Mouse (Mus musculus): ENCODE measurements around the gene Mphosph9. TPM values are rescaled to one million over a fixed set of nuclear protein-coding genes. Genes with fewer than 3 reads are reported as not detected.

Mphosph9 gene
- polyA plus RNA-seq, 1 experiment from 2014 or later, result 21.2 TPM

DNA sequence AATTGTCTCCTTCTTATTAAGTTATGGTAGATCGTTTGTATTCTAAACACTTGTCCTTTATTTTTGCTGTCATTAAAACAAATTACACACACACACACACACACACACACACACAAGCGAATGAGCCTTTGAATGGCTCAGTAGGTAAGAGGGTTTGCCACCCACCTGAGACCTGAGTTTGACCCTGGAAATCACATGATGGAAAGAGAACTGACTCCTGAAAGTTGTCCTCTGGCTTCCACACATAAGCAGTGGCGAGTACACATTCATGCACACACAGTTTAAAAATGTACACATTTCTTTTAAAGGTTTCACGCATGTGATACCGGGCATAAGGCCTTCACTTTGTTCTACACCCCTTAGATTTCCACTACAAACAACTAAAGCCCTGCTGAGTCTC is 57.5 kb downstream of the Mphosph9 start:
- no peak for DNase-seq (ENCODE audit: low spot score)

DNA sequence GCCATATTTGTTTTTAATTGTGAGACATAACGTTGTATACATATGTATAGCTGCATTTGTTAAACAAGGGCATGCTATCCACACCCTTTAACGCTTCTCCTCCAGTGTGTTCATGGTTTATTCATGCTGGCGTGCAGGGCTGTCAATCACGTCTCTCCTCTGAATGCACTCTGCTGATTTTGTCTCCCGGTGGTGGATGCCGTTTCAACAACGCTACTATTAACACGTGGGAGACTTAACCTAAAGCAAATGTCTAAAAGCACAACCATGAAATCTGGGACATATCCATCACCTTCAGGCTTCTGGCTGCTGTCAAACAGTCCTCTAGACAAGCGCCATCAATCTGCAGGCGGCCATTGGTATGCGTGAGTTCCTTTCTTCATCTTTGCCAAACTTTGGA is 58.1 kb downstream of the Mphosph9 start:
- DNase-seq (ENCODE audit: low spot score), result no peak

DNA sequence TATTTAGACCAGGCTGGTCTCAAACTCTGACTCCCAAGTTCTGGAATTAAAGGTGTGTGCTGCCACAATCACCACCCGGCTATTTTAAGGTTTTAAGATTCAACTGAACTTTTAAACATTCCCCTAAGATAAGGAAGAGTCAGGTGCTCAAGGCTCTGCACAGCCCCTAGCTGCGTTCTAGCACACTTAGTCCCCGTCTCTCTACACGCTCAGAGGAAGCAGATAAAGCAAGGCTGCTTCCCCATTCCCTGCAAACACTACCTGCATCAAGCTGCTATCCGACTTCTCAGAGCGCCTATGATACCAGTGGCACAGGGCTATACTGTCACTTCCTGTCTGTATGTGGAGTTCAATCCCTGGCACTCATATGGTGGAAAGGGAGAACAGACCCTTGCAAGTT is 60.1 kb downstream of the Mphosph9 start:
- DNase-seq (ENCODE audit: low spot score), result no peak

DNA sequence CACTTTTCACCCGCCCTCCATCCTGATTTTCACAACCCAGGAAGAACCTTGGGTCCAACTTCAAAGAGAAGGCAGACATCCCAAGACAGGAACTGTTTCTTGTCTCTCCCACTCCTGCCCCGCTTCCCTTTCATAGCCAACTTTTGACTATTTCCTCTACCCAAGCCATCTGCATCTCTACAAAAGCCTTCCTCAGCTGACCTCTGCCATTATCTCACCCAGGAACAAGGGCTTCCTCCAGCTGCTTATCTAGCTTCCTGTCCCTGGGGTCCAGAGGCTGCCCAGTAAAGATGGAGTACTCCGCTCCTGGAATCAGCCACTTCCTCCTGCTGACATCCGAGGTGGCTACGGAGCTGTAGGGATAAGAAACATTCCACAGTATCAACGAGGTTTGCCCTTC is 61.0 kb downstream of the Mphosph9 start:
- DNase-seq (ENCODE audit: low spot score), result no peak

DNA sequence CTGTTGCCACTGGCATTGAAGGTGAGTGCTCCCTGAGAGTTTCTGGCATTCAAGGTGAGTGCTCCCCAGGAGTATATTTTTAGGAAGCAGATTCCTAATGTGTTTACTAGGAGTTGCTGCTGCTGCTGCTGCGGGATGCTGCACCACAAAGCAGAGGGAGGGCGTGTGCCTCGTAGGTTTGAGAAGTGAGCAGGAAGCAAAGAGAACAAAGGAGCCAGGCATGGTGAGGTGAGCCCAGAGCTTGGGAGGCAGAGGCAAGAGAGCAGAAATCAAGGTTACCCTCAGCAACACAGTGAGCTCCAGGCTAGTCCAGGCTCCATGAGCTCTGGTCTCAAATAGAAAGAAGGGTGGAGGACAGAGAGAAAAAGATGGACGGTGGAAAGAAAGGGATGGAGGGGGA is 64.5 kb downstream of the Mphosph9 start:
- DNase-seq (ENCODE audit: low spot score), result no peak

DNA sequence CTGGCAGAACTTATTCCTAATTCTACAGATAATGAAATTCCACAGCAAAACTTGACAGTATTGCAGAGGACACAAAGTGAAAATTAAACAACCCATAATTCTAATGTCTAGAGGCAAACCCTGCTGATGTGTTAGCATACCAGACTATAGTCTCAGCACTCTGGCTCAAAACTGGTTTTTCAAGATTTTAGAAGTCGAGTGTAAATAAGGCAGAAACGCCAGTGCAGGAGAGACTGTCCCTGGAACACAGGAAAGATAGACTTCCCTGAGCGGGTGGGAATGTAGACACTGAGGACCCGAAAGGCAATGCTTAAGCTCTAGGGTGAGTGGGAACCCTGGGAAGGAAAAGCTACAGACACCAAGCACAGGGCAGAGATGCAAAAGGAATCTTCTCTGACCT is 65.7 kb downstream of the Mphosph9 start:
- no peak for DNase-seq (ENCODE audit: low spot score)

DNA sequence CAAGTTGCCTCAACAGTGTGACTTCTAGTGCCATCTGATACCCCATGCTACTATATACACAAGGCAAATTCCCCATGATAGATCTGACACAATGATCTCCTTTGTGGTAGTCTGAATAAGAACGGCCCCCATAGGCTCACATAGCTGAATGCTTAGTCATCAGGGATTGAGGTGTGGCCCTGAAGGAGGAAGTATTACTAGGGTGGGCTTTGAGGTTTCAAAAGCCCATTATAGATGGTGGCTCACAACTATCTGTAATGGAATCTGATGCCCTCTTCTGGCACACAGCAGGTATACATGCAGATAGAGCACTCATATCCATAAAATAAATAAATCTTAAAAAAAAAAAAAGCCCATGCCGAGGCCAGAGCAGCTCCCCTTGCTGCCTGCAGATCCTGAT is 68.6 kb downstream of the Mphosph9 start:
- DNase-seq (ENCODE audit: low spot score), result peak; percentile 49

DNA sequence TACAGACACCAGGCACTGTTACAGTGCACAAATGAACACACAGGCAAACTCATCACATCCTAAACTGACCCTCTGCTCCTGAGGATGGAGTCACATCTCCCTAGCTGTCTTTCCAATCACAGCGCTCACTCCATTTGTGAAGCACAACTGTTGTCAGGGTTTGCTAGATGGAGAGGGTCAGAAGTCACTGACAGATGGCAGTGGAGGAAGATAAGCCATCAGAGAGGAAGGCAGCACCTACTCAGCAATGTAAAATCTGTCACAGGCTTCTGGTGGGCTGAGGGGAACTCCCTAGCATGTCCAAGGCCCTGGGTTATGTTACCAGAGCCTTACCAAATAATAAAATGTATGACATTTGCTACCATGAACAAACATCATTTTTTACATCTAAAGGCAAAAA is 69.7 kb downstream of the Mphosph9 start:
- no peak for DNase-seq (ENCODE audit: low spot score)

DNA sequence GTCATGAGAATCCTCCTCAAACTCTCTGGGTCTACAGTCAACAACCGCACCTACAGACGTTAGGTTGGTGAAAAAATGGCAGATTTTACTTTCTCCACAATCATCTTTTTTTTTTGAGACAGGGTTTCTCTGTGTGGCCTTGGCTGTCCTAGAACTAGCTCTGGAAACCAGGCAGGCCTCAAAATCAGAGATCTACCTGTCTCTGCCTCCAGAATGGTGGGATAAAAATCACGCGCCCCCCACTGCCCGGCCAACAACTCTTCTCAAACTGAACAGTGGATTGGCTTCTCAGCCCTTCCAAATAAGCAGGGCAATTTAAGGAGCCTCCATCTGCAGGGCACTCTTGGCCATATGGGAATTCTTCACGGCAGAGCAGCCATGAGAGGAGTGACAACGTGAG is 72.6 kb downstream of the Mphosph9 start:
- DNase-seq (ENCODE audit: low spot score), result no peak

DNA sequence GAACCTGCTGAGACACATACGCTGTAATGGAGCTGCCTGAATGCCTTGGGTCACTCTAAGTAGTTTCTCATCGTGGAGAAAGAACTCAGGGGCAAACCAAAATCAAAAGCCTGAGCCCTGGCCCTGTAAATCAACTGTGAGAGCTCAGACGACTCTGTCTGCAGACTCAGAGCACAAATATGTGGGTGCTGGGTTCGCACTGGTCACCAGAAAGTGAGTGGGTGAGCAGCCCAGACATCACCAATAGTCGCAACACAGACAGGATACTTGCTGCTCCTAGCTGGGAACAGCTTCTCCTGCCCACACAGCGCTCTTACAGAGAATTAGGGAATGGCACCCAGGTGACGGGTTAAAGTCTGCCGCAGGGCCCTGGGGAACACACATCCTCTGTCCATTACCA is 74.2 kb downstream of the Mphosph9 start:
- no peak for DNase-seq (ENCODE audit: low spot score)

DNA sequence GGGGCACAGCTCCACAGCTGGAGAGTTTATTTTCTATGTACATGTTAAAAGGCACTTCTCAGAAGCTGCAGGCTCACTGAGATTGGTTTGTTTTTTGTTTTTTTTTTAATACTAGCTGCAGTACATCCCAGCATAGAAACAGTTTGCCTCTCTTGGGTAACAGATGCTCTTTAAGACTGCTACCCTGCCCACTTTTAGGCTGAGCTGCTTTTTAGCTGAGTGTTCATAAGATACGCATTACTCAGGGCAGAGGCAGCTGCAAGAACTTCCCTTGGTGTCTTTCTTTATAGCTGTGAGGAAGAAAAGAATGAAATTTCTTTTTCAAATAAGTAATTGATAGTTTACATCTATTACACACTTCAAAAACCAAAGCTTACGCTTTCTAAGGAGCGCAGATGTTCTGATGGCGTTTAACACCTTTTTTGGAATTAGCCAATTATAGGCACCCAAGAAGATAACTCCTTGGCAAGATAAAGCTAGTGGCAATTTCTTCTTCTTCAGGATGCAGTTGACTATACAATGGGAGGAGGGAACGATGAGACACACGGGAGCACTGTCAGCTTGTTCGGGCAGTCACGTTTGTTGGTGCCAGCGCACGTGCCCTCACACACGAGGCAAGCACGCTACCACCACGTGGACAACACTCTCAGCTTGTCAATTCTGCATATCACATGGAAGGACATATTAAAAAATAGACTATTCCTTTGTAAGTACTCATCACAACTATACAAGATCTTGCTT is 75.0 kb downstream of the Mphosph9 start:
- DNase-seq (ENCODE audit: low spot score), result no peak

DNA sequence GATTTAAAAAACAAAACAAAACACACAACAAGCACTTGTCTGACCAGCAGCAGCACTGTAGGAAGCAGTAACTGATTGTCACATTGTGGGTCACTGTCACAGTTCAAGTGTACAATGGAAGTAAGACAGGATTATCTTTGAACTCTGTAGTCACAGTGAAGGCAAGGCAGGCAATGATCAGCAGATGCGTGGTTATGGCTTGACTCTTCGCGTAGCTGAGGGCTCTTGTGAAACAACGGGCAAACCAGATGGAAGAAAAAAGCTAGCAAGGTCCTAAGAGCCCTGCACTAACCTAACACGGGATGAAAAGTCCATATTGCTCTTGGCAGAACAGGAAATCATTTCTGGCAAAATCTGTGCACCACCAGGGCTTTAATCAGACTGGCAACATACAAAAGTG is 76.7 kb downstream of the Mphosph9 start:
- no peak for DNase-seq (ENCODE audit: low spot score)

DNA sequence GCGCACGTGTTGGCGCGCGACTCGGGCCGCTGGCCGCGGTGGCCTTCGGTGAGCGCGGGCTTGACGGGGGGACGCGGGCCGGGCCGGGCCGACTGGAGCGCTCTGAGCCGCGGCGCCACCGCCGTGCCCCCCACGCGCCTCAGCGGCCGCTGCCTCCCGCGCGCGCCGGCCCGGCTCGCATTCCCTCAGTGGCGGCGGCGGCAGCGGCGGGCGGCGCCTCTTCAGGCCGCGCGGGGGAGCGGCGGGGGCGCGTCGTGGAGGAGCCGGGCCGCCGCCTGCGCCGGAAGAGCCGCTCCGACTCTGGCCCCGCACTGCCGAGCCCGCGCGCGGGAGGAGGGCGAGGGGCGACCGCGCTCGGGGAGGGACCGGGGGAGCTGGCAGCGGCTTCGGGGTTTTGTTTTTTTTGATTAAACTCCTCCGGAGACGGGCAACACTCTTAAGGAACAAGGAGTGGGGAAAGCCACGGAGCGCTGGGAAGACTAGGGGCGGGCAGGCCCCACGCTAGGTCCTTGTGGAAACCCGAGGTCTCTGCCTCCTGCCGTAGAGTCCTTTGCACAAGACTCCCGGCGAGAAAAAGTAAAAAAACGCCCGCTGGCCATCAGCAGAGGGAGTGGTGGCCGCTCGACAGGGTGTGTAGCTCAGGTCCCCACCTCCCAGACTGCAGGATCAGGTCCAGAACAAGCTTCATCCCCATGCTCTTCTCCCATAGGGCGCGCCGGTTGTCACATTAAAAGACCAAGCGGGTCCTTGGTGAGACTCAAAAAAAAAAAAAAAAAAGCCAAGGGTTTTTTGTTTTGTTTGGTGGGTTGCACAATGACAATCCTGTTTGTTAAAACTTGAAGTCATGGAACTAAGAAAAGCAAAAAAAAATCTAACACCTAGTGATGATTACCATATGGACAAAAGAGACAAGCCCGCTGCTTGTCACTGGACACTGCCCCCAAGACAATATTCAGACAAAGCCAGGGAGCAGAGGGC is 77.9 kb downstream of the Mphosph9 start, which contains the start of gene Pitpnm2:
Gene Pitpnm2 (minus strand): TSS at position 147 of the 978 bp plus-strand sequence.
- peak; percentile 75 for DNase-seq (ENCODE audit: low spot score)

DNA sequence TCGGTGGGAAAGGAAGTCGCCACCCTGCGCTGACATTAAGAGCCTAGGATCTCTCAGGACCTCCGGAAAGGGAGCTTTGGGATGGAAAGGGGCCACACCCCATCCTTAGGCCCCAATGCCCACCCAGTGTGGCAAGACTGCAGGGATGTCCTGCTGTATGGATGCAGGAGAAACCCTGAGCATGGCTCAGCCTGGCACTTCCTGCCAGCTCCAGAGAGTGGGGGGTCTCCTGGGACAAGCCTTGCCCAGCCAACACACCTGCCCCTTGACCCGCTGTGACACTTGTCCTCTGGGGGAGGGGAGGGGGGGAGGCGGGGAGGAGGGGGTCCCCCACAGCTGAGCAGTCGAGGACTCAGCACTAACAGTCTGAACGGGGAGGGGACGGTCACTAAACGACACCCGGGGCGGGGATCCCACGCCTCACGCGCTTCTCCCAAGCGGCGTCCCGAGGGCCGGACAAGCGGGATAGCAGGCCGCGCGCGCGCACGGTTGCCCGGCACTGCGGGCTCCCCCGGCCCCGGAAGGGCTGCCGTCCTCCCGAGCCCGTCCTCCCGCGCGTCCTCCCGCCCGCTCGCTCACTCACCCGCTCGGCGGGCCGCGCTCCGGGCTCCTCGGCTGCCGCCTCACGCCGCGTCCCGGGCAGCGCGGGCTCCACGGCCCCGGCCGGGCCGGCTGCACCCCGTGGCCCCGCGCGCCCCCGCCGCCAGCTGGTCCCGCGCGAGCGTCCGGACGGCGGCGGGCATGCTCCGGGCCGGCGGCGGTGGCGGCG is 78.7 kb downstream of the Mphosph9 start:
- DNase-seq (ENCODE audit: low spot score), result peak; percentile 47

DNA sequence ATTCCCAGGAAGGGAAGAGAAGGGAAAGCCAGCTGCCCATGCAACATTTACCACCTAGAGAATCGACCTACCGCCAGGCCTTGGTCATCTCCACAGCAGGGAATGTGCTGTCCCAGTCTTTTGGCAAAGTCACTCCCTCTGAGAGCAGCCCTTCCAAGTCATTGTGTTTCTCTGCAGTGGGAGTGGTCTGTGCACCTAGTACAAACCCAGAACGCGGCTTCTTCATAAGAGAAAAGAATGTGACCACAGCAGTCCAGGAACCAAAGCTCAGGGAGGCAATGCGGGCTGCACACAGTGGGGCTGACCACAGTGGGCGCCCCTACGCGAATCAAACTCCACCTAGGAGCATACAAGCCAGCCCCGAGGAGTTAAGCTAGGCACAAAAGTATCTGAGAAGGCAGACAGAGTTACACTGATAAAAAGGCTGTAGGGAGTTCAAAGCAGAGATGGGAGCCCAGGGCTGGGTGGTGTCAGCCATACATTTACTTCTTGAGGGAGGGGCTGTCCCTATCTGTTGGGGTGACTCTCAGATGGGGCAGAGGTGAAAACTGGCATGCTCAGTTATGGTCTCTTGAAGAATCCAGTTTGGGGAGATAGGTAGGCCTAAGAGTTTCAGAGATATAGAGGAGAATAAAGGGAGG is 79.7 kb downstream of the Mphosph9 start:
- peak; percentile 31 for DNase-seq (ENCODE audit: low spot score)

DNA sequence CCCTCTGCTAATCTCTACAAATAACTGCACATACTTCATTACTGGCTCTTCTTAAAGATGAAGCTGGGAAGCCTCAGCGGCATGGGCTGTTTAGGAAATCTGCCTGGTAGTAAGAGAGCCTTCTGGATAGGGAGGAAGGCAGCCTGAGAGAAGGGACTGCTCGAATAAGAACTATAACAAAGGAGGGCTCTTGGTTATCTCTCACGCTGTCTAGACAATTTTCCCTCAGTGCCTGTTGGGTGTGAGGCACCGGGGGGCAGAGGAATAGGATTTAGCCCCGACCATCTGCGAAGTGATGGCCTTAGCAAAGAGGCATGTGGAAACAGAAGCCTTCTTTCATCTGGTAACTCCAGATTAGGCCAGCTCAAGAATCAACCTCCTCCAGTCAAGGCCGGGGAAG is 80.5 kb downstream of the Mphosph9 start:
- DNase-seq (ENCODE audit: low spot score), result no peak

DNA sequence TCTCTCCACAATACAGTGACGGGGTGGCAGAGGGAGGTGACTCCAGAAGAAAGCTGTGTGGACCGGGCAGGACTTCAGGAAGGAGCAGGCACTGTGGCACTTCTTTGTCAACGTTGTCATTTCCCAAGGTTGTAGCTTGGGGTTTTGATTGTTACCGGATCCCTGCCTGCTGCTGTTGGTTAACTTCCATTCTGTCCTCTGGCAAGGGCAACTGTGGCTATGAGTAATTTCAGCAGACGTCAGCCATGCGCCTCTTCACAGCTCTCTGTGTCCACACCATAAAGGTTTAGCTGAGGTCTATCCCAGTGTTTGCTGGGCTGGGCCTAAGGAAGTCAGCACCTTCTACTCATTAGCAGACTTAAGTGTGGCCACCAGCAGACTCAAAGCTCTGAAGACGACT is 82.9 kb downstream of the Mphosph9 start:
- DNase-seq (ENCODE audit: low spot score), result no peak

DNA sequence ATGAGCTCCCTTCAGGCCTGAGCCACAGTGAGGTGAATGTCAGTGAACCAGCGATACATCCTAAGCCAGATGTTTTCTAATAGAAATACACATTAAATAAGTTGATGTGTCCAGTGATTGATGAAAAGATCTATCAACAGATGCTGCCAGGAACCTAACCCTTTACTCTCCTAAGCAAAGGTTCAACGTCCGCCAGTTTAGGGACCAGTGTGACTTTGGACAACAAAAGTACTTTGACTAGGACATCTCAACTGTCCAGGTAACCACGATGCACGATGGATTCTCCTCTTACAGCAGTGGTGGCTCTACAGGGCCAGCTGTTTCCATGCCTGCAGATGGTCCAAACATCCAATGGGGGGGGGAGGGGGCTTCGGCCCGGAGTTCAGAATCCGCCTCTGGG is 83.3 kb downstream of the Mphosph9 start:
- no peak for DNase-seq (ENCODE audit: low spot score)

DNA sequence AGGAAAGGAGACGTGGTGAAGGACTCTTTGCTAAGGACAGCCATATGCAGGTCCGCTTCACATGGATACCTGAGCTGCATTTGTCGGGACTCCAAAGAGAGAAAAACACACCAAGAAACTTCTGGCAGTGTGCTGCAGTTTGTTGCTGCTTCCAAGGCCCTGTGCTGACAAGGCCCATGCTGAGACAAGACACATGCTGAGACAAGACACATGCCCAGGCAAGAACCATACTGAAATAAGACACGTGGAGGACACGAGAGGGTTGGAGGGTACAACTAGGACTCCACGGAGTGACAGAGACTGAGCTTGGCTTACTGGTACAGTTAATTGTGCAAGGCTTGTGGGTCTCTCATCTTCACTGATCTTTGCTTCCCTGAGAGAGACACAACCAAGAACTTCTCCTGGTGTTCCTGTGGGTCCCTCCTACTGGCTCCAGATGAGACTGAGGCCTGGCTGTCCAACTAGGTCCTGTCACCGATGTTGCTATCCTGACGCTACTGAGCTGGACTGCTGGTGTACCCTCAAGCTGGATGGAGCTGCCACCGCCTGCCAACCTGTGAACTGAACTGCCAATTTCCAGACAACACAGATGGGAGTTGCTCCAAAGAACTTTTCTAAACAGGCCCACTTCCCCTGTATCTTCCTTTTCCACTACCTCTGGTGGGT is 84.4 kb downstream of the Mphosph9 start:
- no peak for DNase-seq (ENCODE audit: low spot score)

DNA sequence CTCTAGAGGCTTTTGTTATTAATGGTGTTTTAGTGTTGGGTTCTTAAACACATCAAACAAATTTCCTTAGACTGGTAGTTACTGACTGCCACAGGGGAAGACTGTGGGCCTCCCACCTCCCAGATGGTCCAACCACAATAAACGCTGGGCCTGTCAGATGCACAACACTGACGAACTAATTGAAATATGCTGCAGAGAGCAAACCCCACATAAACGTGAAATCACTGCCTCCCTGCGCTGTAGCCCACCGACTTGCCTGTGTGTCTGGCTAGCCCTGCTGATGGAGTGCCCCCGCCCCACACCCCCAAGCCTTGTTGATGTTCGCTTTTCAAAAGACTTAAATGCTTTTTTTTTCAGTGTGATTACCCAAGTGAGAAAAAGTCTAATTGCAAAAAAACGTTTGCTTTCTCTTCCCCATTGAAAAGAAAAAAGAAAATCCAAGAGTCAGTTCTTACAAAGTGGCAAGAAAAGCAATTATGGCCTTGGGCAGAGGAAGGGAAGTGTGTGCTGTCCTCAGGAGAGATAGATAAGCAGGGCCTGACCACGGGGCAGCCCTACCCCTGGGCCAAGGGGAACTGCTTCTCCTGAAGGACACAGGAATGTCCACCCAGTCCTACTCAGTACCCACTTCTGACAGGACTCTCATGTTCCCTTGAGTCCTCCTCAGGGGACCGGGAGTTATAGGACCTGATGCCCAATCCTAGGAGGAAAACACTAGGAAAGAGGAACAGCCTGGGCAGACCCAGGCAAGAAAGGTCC is 85.9 kb downstream of the Mphosph9 start:
- DNase-seq (ENCODE audit: low spot score), result peak; percentile 37

Measured in thymus, postnatal 0 days (tissue).